Mouse (Mus musculus) testis, postnatal 14 days (tissue): Measurements from ENCODE around the gene Pdpk1.
"Not testable (repeated sequence)": the region's sequence is repeated elsewhere in the genome, so short reads cannot be mapped to it uniquely, and the experiment has no call there.

Experiments
- DNase-seq: peaks from one replicate; pipeline ENCODE4 v3.0.0; 2021; ENCODE audit warnings: low spot score

The Pdpk1 gene

GRCm38 (mm10) chr17:24162584-24163175 is 12.0 kb upstream of the Pdpk1 start:
- DNase-seq, result no peak

- DNase-seq, result no peak
Observed at GRCm38 (mm10) chr17:24161466-24161865, 10.7 kb upstream of the Pdpk1 start.

GRCm38 (mm10) chr17:24157526-24157925 is 6.8 kb upstream of the Pdpk1 start:
- no peak for DNase-seq

- DNase-seq, result no peak
Observed at GRCm38 (mm10) chr17:24157121-24157520, 6.4 kb upstream of the Pdpk1 start.

- no peak for DNase-seq
Observed at GRCm38 (mm10) chr17:24156394-24156793, 5.7 kb upstream of the Pdpk1 start.

GRCm38 (mm10) chr17:24155742-24156141 is 5.0 kb upstream of the Pdpk1 start:
- DNase-seq, result no peak

- no peak for DNase-seq
Observed at GRCm38 (mm10) chr17:24154463-24154862, 3.7 kb upstream of the Pdpk1 start.

- peak; percentile 58 for DNase-seq
Observed at GRCm38 (mm10) chr17:24151890-24152563, 1.3 kb upstream of the Pdpk1 start.

- DNase-seq, result no peak
Observed at GRCm38 (mm10) chr17:24151382-24151781, 658 bp upstream of the Pdpk1 start.

- DNase-seq, result no peak
Observed at GRCm38 (mm10) chr17:24149421-24149820, 1.3 kb downstream of the Pdpk1 start.

- no peak for DNase-seq
Observed at GRCm38 (mm10) chr17:24142897-24143296, 7.8 kb downstream of the Pdpk1 start.

GRCm38 (mm10) chr17:24141425-24141920 is 9.3 kb downstream of the Pdpk1 start:
- DNase-seq, result peak; percentile 97

- DNase-seq, result no peak
Observed at GRCm38 (mm10) chr17:24140845-24141424, 9.8 kb downstream of the Pdpk1 start.

GRCm38 (mm10) chr17:24139968-24140367 is 10.8 kb downstream of the Pdpk1 start:
- DNase-seq, result no peak

- DNase-seq, result no peak
Observed at GRCm38 (mm10) chr17:24139256-24139655, 11.5 kb downstream of the Pdpk1 start.

- DNase-seq, result no peak
Observed at GRCm38 (mm10) chr17:24137226-24137880, 13.4 kb downstream of the Pdpk1 start.

GRCm38 (mm10) chr17:24134062-24134461 is 16.7 kb downstream of the Pdpk1 start:
- no peak for DNase-seq

- not testable (repeated sequence) for DNase-seq
Observed at GRCm38 (mm10) chr17:24132919-24133318, 17.8 kb downstream of the Pdpk1 start.

GRCm38 (mm10) chr17:24131570-24131969 is 19.2 kb downstream of the Pdpk1 start:
- no peak for DNase-seq

GRCm38 (mm10) chr17:24129246-24129645 is 21.5 kb downstream of the Pdpk1 start:
- DNase-seq, result not testable (repeated sequence)

GRCm38 (mm10) chr17:24127592-24127991 is 23.1 kb downstream of the Pdpk1 start:
- DNase-seq, result no peak

GRCm38 (mm10) chr17:24126801-24127200 is 23.9 kb downstream of the Pdpk1 start:
- DNase-seq, result no peak

- DNase-seq, result no peak
Observed at GRCm38 (mm10) chr17:24119446-24119845, 31.3 kb downstream of the Pdpk1 start.
